20 mouse cellular contexts compared by ENCODE assay signal in genomic region chr3:105920743-105921142, GRCm38 (mm10). TPM values are rescaled to one million over a fixed set of nuclear protein-coding genes. Genes with fewer than 3 reads are reported as not detected.
"Had no signal": no experiment of that assay in that cellular context is flagged by ENCODE, and none has a peak within 500 bp of the region (broad histone marks: within the 10 kb centered on the region; RNA-seq: fewer than 3 reads in every experiment).

No protein-coding gene starts in this region.

RNA-seq across cellular contexts. Expression of gene Tmigd3, which starts 50.0 kb away (rescaled TPM):
- total RNA-seq: left cerebral cortex, adult 8-10 months; left cerebral cortex, postnatal 36 days; left cerebral cortex, postnatal 4 days; liver, adult 2 months; megakaryocyte-erythroid progenitor cell, adult 5-6 weeks; midbrain, postnatal 0 days had no signal
- polyA plus RNA-seq: limb, embryonic 10.5 days; limb, embryonic 13.5 days; liver, embryonic 16.5 days; lung, embryonic 16.5 days; midbrain, embryonic 10.5 days; midbrain, embryonic 11.5 days; midbrain, embryonic 12.5 days; midbrain, embryonic 13.5 days; midbrain, embryonic 14.5 days; midbrain, embryonic 15.5 days; midbrain, embryonic 16.5 days; midbrain, postnatal 0 days; neural tube, embryonic 11.5 days had no signal

RNA-seq across cellular contexts. Expression of gene Adora3, which starts 50.1 kb away (rescaled TPM):
- total RNA-seq: megakaryocyte-erythroid progenitor cell, adult 5-6 weeks had no signal
- polyA plus RNA-seq: limb, embryonic 12.5 days; liver, adult 2 months; midbrain, embryonic 10.5 days; midbrain, embryonic 11.5 days; midbrain, embryonic 12.5 days; midbrain, embryonic 14.5 days; myocyte had no signal
